Mouse (Mus musculus) left cerebral cortex, postnatal 36 days (tissue): ENCODE data around the gene Gm17490. TPM values are rescaled to one million over a fixed set of nuclear protein-coding genes. Genes with fewer than 3 reads are reported as not detected.
A peak's percentile ranks its signal among the peaks of the same experiment; 100 is the strongest.

Experiments
- DNase-seq, 2 experiments: peaks; one replicate each; pipeline ENCODE4 v3.0.0; 2021 to 2022; ENCODE audit warnings: low spot score in 2 of 2, mixed read lengths in 1 of 2
- intact Hi-C: fragments of 180-260 bp; cut with DNase I; formaldehyde crosslinking; loops from one replicate; pipeline ENCODE4 v1.15.1; 2025
- total RNA-seq, 2 experiments: library from RNA; stranded (reverse); gene quantifications; 2 replicates each; pipeline ENCODE4 v1.2.3; 2021

Gm17490 gene
- total RNA-seq: not detected

- intact Hi-C loops: no loop called here
- no peak for DNase-seq
These were observed at the start of gene Gm17490 for GRCm38 (mm10) chr2:11625890-11626289. TSS of gene Gm17490 (minus strand) at chr2:11626264.

- intact Hi-C loops: no loop called here
- DNase-seq: no peak
These were observed 46.1 kb upstream of the Gm17490 start for GRCm38 (mm10) chr2:11672144-11672543.

- DNase-seq: no peak
- intact Hi-C loops: no loop called here
These were observed 39.3 kb upstream of the Gm17490 start for GRCm38 (mm10) chr2:11665326-11665725.

GRCm38 (mm10) chr2:11664806-11665205, 38.7 kb upstream of the Gm17490 start:
- intact Hi-C loops: loop anchor here (5.0 kb wide), 1 partner anchor 63 kb away; the partner anchor contains the start of gene Rbm17
- no peak for DNase-seq

- DNase-seq: peak in 1 of 2 experiments; percentile 19
- intact Hi-C loops: loop anchor here (5.0 kb wide), 1 partner anchor 62 kb away; the partner anchor contains the start of gene Rbm17
These were observed 38.3 kb upstream of the Gm17490 start for GRCm38 (mm10) chr2:11664367-11664766.

- peak; percentile 73 to 81 for DNase-seq
- intact Hi-C loops: loop anchor here (5.0 kb wide), 1 partner anchor 62 kb away; the partner anchor contains the start of gene Rbm17
These were observed 37.9 kb upstream of the Gm17490 start for GRCm38 (mm10) chr2:11663961-11664360.

- intact Hi-C loops: loop anchor here (5.0 kb wide), 1 partner anchor 61 kb away; the partner anchor contains the start of gene Rbm17
- no peak for DNase-seq
These were observed 36.8 kb upstream of the Gm17490 start for GRCm38 (mm10) chr2:11662907-11663230.

GRCm38 (mm10) chr2:11662143-11662906, 36.3 kb upstream of the Gm17490 start:
- intact Hi-C loops: loop anchor here (5.0 kb wide), 1 partner anchor 60 kb away; the partner anchor contains the start of gene Rbm17

GRCm38 (mm10) chr2:11659263-11659662, 33.2 kb upstream of the Gm17490 start:
- DNase-seq: peak in 1 of 2 experiments; percentile 10

More at GRCm38 (mm10) chr2:11662143-11662906, 36.3 kb upstream of the Gm17490 start:
- no peak for DNase-seq

GRCm38 (mm10) chr2:11657581-11657980, 31.5 kb upstream of the Gm17490 start:
- intact Hi-C loops: no loop called here
- DNase-seq: no peak

More at GRCm38 (mm10) chr2:11659263-11659662, 33.2 kb upstream of the Gm17490 start:
- intact Hi-C loops: no loop called here

GRCm38 (mm10) chr2:11654990-11655931, 29.2 kb upstream of the Gm17490 start:
- DNase-seq: peak in 1 of 2 experiments; percentile 28
- intact Hi-C loops: no loop called here

- intact Hi-C loops: no loop called here
- no peak for DNase-seq
These were observed 27.7 kb upstream of the Gm17490 start for GRCm38 (mm10) chr2:11653780-11654179.

GRCm38 (mm10) chr2:11653330-11653729, 27.3 kb upstream of the Gm17490 start:
- DNase-seq: no peak
- intact Hi-C loops: no loop called here

GRCm38 (mm10) chr2:11652780-11653179, 26.7 kb upstream of the Gm17490 start:
- DNase-seq: no peak
- intact Hi-C loops: no loop called here

GRCm38 (mm10) chr2:11652196-11652595, 26.1 kb upstream of the Gm17490 start:
- intact Hi-C loops: no loop called here
- no peak for DNase-seq

- no peak for DNase-seq
- intact Hi-C loops: no loop called here
These were observed 25.4 kb upstream of the Gm17490 start for GRCm38 (mm10) chr2:11651476-11651875.

- no peak for DNase-seq
- intact Hi-C loops: no loop called here
These were observed 19.2 kb upstream of the Gm17490 start for GRCm38 (mm10) chr2:11645297-11645696.

- intact Hi-C loops: no loop called here
- no peak for DNase-seq
These were observed 18.0 kb upstream of the Gm17490 start for GRCm38 (mm10) chr2:11644057-11644456.

- intact Hi-C loops: no loop called here
- DNase-seq: no peak
These were observed 16.4 kb upstream of the Gm17490 start, which contains the start of gene Il2ra for GRCm38 (mm10) chr2:11642451-11642941. TSS of gene Il2ra (plus strand) at chr2:11642807.

GRCm38 (mm10) chr2:11637115-11637514, 11.1 kb upstream of the Gm17490 start:
- no peak for DNase-seq
- intact Hi-C loops: no loop called here
